Mouse (Mus musculus) cortical plate, adult 2 months (tissue): ENCODE data around the gene Rassf3. TPM values are rescaled to one million over a fixed set of nuclear protein-coding genes. Genes with fewer than 3 reads are reported as not detected.

Experiments
- H3K27ac ChIP-seq: fragments of 200-500 bp; 2 replicates; pipeline ENCODE4 v1.5.1; 2012; ENCODE audit warnings: low read length, control low read depth, inconsistent platforms; ENCODE audit not compliant: insufficient read depth
- H3K4me1 ChIP-seq: fragments of 200-500 bp; 2 replicates; pipeline ENCODE4 v1.6.1; 2011; ENCODE audit warnings: low read length; ENCODE audit not compliant: control insufficient read depth, insufficient read depth
- H3K4me3 ChIP-seq: fragments of 200-500 bp; 2 replicates; pipeline ENCODE4 v1.5.1; 2011; ENCODE audit warnings: mild to moderate bottlenecking, low read length, control low read depth; ENCODE audit not compliant: insufficient read depth
- CTCF ChIP-seq: fragments of 200-500 bp; IDR thresholded peaks from 2 replicates; pipeline ENCODE4 v1.5.1; 2011; ENCODE audit warnings: mild to moderate bottlenecking, control low read depth, low read length; ENCODE audit not compliant: insufficient read depth; ENCODE audit errors: extremely low read depth
- POLR2A ChIP-seq: fragments of 200-500 bp; IDR thresholded peaks from 2 replicates; pipeline ENCODE4 v1.6.1; 2011; ENCODE audit warnings: mild to moderate bottlenecking, low read length, control low read depth; ENCODE audit not compliant: insufficient read depth; ENCODE audit errors: extremely low read depth
- polyA plus RNA-seq: library from polyadenylated mRNA; depleted of rRNA; stranded (reverse); fragments of >200 nt; gene quantifications from 2 replicates; pipeline ENCODE4 v1.2.3, GENCODE M21; 2012

The Rassf3 gene
- polyA plus RNA-seq, 1 experiment: 41.2 TPM

DNA sequence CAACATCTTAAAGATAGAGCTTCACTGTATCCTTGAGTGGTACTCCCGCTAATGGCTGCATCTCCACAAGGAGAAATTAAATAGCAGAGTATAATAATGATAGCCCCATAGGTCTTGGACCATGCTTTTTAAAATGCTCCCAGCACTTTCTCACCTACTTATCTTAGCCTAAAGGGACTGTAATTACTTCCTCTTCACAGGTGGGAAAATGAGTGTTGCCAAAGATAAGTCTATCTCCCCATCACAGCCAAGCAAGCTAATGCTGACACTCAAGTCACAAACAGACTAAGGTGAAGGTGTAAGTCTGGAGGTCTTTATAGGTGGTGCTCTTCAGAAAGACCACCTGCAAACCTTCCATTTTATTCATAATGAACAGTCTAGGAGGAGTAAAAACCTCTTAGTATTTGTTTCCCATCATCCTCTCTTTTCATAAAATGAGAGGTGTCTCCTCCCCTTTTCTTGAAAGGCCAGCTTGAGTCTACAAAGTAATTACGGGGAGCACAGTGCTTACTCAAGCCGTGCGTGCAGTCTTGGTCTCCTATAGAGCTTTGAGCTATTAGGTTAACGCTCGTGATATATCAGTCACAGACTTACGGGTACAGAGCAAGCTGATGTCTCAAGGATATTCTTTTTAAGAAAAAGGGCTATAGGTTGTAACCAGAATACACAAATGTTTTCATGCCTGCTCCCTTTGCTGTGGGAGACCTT is 16.6 kb upstream of the Rassf3 start:
- Histone ChIP-seq H3K27ac (no peak overlapping the region), H3K4me3 (no peak overlapping the region)

DNA sequence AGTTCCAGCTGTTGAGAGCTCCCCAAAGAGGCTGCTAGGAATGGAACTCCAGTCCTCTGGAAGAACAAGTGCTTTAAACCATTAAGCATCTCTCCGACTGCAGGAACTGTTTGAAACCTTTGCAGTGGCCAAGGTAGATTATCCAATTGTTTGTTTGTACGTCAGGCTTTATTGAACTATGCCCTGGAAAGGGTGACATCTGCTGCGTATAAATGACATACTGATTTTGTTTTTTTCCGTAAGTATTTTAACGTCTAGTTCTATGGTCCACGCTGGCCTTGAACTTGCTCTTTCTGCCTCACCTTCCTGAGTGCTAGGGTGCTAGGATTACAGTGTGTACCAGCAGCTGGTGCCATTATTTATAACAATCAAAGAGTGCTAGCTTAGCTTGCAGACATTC is 13.8 kb upstream of the Rassf3 start:
- Histone ChIP-seq H3K4me3 (no peak overlapping the region), H3K27ac (no peak overlapping the region), H3K4me1 (peaks cover 3% of the 10 kb centered on the region)
- TF ChIP-seq CTCF (no peak), POLR2A (no peak)

More for the DNA sequence above, 16.6 kb upstream of the Rassf3 start:
- peaks cover 3% of the 10 kb centered on the region for H3K4me1 ChIP-seq
- TF ChIP-seq CTCF: no peak
- TF ChIP-seq POLR2A: no peak

DNA sequence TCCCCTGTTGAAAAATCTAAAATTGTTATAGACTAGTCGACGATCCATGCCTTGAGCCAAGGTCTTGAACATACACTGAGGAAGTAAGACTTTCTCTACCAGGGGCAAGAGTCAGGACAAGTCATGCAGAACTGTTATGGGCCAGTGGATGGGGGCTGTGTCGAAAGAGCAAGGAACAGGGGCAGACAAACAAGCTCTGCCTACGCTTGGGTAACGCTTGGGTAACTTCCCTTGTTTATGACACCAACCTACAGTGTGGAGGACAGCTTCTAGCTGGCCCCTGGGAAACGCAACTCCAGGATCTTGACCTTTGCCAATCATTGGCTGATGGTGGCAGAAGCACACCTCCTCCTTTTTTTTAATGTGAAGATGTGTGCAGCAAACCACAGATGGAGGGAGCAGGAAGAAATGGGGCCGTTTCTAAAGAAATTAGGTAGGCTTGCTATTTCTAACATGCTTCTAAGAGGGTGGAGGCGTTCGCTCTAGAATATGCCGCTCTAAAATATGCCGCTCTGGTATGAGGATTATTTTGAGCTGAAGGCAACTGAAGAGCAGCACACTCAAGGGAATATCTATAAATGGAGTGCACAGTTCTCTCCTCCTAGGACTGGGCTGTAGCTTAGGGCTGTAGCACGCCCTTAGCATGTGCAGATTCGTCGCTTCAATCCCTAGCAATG is 12.6 kb upstream of the Rassf3 start:
- Histone ChIP-seq H3K4me1 (peaks cover 3% of the 10 kb centered on the region), H3K4me3 (no peak overlapping the region), H3K27ac (peak overlapping the region; percentile 64)
- no peak for TF ChIP-seq CTCF
- no peak for TF ChIP-seq POLR2A

DNA sequence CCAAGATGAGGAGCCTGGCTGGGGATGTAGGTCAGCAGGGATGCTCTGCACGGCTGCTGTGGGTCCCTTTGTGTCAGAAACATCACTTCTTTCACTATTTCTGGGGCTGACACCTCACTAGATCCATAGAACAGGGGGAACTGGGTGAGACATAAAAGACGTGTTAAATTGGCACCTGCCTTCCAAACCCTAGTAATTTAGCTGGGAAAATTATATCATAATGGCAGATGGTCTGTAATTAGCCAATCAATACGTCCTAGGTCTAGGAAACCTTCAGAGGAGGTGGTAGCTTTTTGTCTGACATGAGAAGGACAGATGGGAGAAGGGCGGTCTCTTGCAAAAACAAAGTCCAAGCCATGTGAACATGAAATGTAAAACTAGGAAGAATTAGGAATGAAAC is 11.6 kb upstream of the Rassf3 start:
- Histone ChIP-seq H3K27ac (no peak overlapping the region), H3K4me3 (no peak overlapping the region), H3K4me1 (peaks cover 3% of the 10 kb centered on the region)
- TF ChIP-seq POLR2A (no peak), CTCF (no peak)

DNA sequence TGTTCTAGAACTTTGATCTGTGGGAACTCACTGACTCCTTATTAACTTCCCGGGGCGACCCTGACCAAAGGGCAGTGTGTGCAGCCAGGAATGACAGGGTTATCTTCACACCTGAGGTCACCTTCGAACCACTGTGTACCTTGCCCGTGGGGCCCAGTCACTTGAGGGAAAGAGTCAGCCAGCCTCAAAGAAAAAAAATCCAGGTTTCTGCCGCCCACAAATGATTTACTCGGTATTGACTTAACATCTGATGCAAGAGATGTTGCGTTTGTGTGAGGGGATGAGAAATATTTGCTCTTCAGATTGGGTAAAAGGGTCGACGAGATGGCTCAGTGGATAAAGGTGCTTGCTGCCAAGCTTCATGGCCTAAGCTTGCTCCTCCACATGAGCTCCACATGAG is 10.2 kb upstream of the Rassf3 start:
- Histone ChIP-seq H3K4me1 (peaks cover 3% of the 10 kb centered on the region), H3K27ac (no peak overlapping the region), H3K4me3 (no peak overlapping the region)
- TF ChIP-seq CTCF (no peak), POLR2A (no peak)

DNA sequence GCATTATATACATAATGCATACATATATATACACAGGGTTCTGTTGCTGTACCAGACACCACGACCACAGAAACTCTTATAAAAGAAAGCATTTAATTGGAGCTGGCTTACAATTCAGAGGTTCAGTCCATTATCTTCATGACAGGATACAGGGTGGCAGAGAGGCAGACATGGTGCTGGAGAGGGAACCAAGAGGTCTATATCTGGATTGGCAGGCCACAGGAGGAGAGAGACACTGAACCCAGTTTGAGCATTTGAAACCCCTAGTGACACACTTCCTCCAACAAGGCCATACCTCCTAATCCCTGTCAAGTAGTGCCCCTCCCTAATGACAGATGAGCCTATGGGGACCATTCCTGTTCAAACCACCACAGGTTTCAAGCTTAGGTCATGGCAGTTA is 7.2 kb upstream of the Rassf3 start:
- TF ChIP-seq CTCF (no peak), POLR2A (no peak)
- no peaks in the 10 kb centered on the region for H3K4me1 ChIP-seq
- H3K27ac ChIP-seq: no peak overlapping the region
- H3K4me3 ChIP-seq: no peak overlapping the region

DNA sequence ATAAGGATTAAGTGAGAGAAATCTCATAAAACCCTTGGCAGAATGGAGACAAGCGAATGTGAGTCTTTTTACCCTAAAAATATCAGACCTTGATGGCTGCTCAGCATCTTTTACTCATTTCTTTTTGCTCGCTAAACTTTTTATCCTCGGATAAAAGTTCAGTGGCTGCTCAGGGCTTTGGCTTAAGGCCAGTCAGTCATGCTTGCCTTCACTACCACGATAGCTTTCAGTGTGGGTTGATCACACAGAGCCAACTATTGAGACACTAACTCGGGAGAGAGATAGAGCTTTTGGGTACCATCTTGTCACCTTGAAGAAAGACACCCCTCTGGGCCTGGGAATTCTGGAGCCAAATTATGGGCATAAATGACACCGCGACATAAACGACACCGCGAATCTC is 5.0 kb upstream of the Rassf3 start:
- Histone ChIP-seq H3K4me1 (no peaks in the 10 kb centered on the region), H3K27ac (no peak overlapping the region), H3K4me3 (no peak overlapping the region)
- TF ChIP-seq CTCF: no peak
- no peak for TF ChIP-seq POLR2A

DNA sequence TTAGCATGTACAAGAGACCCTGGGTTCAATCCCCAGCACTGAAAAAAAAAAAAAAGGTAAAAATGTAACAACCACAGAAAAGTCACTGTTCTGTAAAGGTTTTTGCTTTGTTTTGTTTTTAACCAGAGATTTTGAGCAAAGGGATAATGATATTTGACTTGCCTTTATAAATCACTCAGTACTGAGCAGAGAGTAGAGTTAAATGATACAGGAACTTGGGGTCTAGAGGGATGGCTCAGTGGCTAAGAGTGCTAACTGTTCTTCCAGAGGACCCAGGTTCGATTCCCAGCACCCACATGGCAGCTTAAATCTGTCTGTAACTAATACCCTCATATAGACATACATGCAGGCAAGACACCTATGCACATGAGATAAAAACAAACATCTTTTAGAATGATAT is 3.8 kb upstream of the Rassf3 start:
- H3K4me3 ChIP-seq: no peak overlapping the region
- H3K4me1 ChIP-seq: no peaks in the 10 kb centered on the region
- TF ChIP-seq CTCF (no peak), POLR2A (no peak)
- no peak overlapping the region for H3K27ac ChIP-seq

DNA sequence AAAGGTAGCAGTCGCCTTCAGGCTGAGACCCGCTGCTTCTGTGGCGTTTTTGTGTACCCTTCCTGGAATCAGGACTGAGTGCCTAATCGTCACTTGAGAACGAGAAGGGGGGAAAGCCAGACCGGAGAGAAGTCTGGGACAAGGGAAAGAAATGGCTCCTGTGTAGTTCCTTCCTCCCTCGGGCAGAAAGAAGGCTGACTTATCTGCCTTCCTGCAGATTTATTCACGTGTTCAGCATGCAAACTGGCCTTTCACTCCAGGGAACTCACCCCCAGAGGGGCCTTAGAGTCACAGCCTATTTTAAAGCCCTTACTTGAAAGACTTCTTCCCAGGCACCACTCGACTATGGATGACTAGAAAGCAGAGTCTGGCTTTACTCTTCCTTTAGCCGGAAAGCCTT is 1.3 kb upstream of the Rassf3 start:
- no peak for TF ChIP-seq POLR2A
- TF ChIP-seq CTCF: no peak
- Histone ChIP-seq H3K27ac (no peak overlapping the region), H3K4me3 (no peak overlapping the region), H3K4me1 (peaks cover 4% of the 10 kb centered on the region)

DNA sequence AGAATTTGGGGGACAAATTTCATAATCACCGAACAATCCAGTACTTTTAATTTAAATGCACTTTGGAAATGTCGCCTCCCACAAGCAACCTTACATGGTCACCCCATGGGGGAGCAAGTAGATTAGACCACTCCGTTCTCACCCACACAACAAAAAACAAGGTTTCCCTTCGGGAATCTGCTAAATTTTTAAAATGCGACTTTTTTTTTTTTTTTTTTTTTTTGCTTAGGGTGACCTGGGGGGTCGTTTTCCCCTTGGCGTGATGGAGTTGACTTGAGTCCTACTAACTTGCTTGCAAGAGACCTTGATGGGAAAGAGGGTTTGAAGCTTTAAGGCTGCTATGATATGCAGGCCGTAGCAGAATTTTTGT is 806 bp upstream of the Rassf3 start:
- Histone ChIP-seq H3K4me1 (peaks cover 5% of the 10 kb centered on the region), H3K4me3 (no peak overlapping the region; the same call in 1 of the 2 replicates), H3K27ac (no peak overlapping the region)
- TF ChIP-seq POLR2A: no peak
- TF ChIP-seq CTCF: no peak
